Mouse (Mus musculus): ENCODE results near the gene Psmd3. TPM values are rescaled to one million over a fixed set of nuclear protein-coding genes. Genes with fewer than 3 reads are reported as not detected.

The Psmd3 gene
- 12.0 TPM for polyA plus RNA-seq (2014; fragmentation: Illumina TruSeq; extraction: RNeasy Lipid Tissue Mini Kit (QIAGEN cat#74804); ENCODE audit: low read depth, low replicate concordance)

DNA sequence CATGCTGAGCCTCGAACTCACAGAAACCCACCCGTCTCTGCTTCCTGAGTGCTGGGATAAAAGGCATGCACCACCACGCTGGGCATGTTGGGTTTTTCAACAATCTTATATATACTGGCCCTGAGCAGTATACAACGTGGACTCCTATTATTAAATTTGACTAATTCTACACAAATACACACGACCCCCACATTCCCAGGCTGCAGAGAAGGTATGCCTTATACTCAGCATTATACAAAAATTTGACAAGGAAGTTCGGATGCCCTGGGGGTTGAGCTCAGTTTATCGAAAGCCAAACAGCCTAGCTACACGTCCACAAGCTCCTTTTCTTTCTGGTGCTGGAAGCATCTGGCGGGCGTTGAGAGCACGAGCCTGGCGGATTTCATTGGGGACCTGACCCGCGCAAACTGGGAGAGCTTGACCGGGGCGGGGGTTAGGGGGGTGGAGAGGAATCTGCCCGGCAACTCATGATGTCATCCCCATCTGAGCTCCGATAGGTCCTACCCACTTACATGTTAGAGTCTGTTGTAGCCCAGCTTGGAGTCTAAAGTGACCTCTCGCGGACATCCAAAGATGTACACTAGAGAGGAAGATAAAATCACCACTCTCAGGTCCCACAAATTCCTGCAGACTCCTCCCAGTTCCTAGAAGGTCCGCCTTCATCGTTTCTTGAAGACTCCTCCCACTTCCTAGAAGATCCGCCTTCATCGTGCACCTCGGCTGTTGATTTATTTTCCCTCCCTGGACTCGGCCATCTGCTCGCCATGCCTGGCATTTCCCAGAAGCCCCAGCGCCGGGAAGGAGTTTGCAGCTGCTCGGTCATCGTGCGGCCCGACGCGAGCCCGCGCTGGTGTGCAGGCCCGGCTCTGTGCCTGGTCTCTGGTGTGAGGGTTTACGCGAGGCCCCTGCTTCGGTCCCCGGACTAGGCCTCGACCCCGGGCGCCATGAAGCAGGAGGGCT, at the start of gene Psmd3:
Gene Psmd3 (plus strand): TSS at position 769 of the 960 bp plus-strand sequence.

DNA sequence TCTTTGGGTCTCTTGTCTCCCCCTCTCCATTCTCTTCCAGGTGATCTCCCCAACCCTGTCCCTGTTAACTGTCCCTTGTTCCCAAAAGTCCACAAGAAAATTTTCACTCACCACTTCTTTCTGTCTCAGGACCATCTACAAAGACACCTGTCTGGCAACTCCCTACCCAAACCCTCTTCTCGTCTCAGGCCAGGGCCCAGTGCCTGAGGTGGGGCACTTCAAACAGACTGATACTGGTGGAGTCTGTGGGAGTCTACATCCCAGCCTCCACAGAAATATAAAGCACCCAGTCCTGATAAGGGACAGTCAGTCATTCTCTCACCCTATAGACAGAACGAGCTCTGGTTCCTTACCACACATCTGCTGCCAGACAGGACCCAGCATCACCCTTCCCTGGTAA, 35.9 kb upstream of the Psmd3 start, which contains the start of gene Gsdma2:
Gene Gsdma2 (plus strand): TSS at position 301 of the 400 bp plus-strand sequence.

DNA sequence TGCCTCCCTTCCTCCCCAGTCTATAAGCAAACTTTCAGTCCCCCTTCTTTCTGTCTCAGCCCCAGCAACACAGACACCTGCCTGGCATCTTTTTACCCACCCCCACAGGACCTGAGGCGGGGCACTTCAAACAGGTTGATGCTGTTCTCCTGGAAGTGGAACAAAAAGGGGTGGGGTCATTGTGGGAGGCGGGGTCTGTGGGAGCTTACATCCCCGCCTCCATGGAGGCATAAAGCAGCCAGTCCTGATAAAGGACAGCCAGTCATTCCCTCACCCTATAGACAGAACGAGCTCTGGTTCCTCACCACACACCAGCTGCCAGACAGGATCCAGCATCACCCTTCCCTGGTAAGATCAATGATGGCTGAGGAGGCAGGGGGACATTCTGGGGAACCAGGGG, 18.3 kb upstream of the Psmd3 start, which contains the start of gene Gsdma:
Gene Gsdma (plus strand): TSS at position 261 of the 400 bp plus-strand sequence.

GRCm38 (mm10) chr11:98701213-98701670, 18.9 kb downstream of the Psmd3 start, which contains the start of gene Csf3:
Csf3 (plus strand) TSS chr11:98701263.

GRCm38 (mm10) chr11:98729119-98729588, 46.8 kb downstream of the Psmd3 start, which contains the start of gene Med24:
Med24 (minus strand) TSS chr11:98729435.

DNA sequence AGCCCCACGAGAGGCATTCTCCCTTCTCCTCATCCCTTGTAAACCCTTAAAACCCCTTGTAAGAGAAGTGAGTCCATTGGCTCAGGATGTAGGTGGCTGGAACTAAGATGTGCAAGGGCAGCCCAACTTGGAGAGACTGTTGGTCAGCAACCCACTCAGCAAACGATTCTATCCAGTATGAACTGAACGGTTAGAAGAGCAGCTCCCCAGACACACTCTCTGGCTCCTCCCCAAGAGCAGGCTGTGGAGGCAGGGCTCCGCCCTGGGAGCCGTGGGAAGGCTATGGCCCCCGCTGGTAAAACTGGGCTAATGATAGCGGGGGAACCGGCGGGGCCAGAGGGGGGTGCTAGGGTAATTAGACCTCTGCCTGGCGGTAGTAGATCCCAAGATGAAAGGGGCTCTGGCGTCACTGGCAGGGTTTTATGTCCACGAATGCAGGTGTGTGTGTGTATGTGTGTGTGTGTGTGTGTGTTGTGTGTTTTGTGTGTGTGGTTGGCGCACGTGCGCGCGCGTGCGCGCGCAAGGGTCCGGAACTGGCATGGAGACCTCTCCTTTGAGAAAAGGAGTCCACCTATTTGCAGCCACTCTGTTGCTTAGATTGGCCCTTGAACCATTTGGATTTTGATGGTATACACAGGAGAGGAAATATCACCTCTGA, 58.2 kb downstream of the Psmd3 start, which contains the start of gene Thra:
Gene Thra (plus strand): TSS at position 246 of the 658 bp plus-strand sequence.

Other genes with a start within 250 kb of the Psmd3 start
- gene Mien1, start 243.6 kb upstream of the Psmd3 start, polyA plus RNA-seq (2014; fragmentation: Illumina TruSeq; extraction: RNeasy Lipid Tissue Mini Kit (QIAGEN cat#74804); ENCODE audit: low read depth, low replicate concordance), result 57.1 TPM
- 8.2 TPM for gene Grb7, start 236.2 kb upstream of the Psmd3 start, polyA plus RNA-seq (2014; fragmentation: Illumina TruSeq; extraction: RNeasy Lipid Tissue Mini Kit (QIAGEN cat#74804); ENCODE audit: low read depth, low replicate concordance)
- gene Ikzf3, start 136.5 kb upstream of the Psmd3 start, polyA plus RNA-seq (2014; fragmentation: Illumina TruSeq; extraction: RNeasy Lipid Tissue Mini Kit (QIAGEN cat#74804); ENCODE audit: low read depth, low replicate concordance), result 6.2 TPM
- gene Zpbp2, start 131.5 kb upstream of the Psmd3 start, polyA plus RNA-seq (2014; fragmentation: Illumina TruSeq; extraction: RNeasy Lipid Tissue Mini Kit (QIAGEN cat#74804); ENCODE audit: low read depth, low replicate concordance), result 0.91 TPM
- 2.4 TPM for gene Ormdl3, start 95.2 kb upstream of the Psmd3 start, polyA plus RNA-seq (2014; fragmentation: Illumina TruSeq; extraction: RNeasy Lipid Tissue Mini Kit (QIAGEN cat#74804); ENCODE audit: low read depth, low replicate concordance)
- gene Lrrc3c, start 84.3 kb upstream of the Psmd3 start, polyA plus RNA-seq (2014; fragmentation: Illumina TruSeq; extraction: RNeasy Lipid Tissue Mini Kit (QIAGEN cat#74804); ENCODE audit: low read depth, low replicate concordance), result not detected
- not detected for gene Gm12355, start 56.9 kb upstream of the Psmd3 start, polyA plus RNA-seq (2014; fragmentation: Illumina TruSeq; extraction: RNeasy Lipid Tissue Mini Kit (QIAGEN cat#74804); ENCODE audit: low read depth, low replicate concordance)
- gene Gsdma3, start 56.2 kb upstream of the Psmd3 start, polyA plus RNA-seq (2014; fragmentation: Illumina TruSeq; extraction: RNeasy Lipid Tissue Mini Kit (QIAGEN cat#74804); ENCODE audit: low read depth, low replicate concordance), result not detected
- not detected for gene Gsdma2, start 35.8 kb upstream of the Psmd3 start, polyA plus RNA-seq (2014; fragmentation: Illumina TruSeq; extraction: RNeasy Lipid Tissue Mini Kit (QIAGEN cat#74804); ENCODE audit: low read depth, low replicate concordance)
- 0.60 TPM for gene Gsdma, start 18.2 kb upstream of the Psmd3 start, polyA plus RNA-seq (2014; fragmentation: Illumina TruSeq; extraction: RNeasy Lipid Tissue Mini Kit (QIAGEN cat#74804); ENCODE audit: low read depth, low replicate concordance)
- not detected for gene Csf3, start 18.7 kb downstream of the Psmd3 start, polyA plus RNA-seq (2014; fragmentation: Illumina TruSeq; extraction: RNeasy Lipid Tissue Mini Kit (QIAGEN cat#74804); ENCODE audit: low read depth, low replicate concordance)
- 5.0 TPM for gene Med24, start 46.9 kb downstream of the Psmd3 start, polyA plus RNA-seq (2014; fragmentation: Illumina TruSeq; extraction: RNeasy Lipid Tissue Mini Kit (QIAGEN cat#74804); ENCODE audit: low read depth, low replicate concordance)
- gene Thra, start 58.1 kb downstream of the Psmd3 start, polyA plus RNA-seq (2014; fragmentation: Illumina TruSeq; extraction: RNeasy Lipid Tissue Mini Kit (QIAGEN cat#74804); ENCODE audit: low read depth, low replicate concordance), result 5.7 TPM
- gene Nr1d1, start 92.8 kb downstream of the Psmd3 start, polyA plus RNA-seq (2014; fragmentation: Illumina TruSeq; extraction: RNeasy Lipid Tissue Mini Kit (QIAGEN cat#74804); ENCODE audit: low read depth, low replicate concordance), result 3.3 TPM
- 95.5 TPM for gene Msl1, start 113.0 kb downstream of the Psmd3 start, polyA plus RNA-seq (2014; fragmentation: Illumina TruSeq; extraction: RNeasy Lipid Tissue Mini Kit (QIAGEN cat#74804); ENCODE audit: low read depth, low replicate concordance)
- gene Casc3, start 122.4 kb downstream of the Psmd3 start, polyA plus RNA-seq (2014; fragmentation: Illumina TruSeq; extraction: RNeasy Lipid Tissue Mini Kit (QIAGEN cat#74804); ENCODE audit: low read depth, low replicate concordance), result 31.6 TPM
- 33.8 TPM for gene Rapgefl1, start 154.2 kb downstream of the Psmd3 start, polyA plus RNA-seq (2014; fragmentation: Illumina TruSeq; extraction: RNeasy Lipid Tissue Mini Kit (QIAGEN cat#74804); ENCODE audit: low read depth, low replicate concordance)
- 24.1 TPM for gene Wipf2, start 181.1 kb downstream of the Psmd3 start, polyA plus RNA-seq (2014; fragmentation: Illumina TruSeq; extraction: RNeasy Lipid Tissue Mini Kit (QIAGEN cat#74804); ENCODE audit: low read depth, low replicate concordance)
- gene Cdc6, start 225.2 kb downstream of the Psmd3 start, polyA plus RNA-seq (2014; fragmentation: Illumina TruSeq; extraction: RNeasy Lipid Tissue Mini Kit (QIAGEN cat#74804); ENCODE audit: low read depth, low replicate concordance), result 2.2 TPM
- 1.3 TPM for gene Rara, start 245.3 kb downstream of the Psmd3 start, polyA plus RNA-seq (2014; fragmentation: Illumina TruSeq; extraction: RNeasy Lipid Tissue Mini Kit (QIAGEN cat#74804); ENCODE audit: low read depth, low replicate concordance)